ENCODE assay signal across 11 mouse cellular contexts in the genomic region with DNA sequence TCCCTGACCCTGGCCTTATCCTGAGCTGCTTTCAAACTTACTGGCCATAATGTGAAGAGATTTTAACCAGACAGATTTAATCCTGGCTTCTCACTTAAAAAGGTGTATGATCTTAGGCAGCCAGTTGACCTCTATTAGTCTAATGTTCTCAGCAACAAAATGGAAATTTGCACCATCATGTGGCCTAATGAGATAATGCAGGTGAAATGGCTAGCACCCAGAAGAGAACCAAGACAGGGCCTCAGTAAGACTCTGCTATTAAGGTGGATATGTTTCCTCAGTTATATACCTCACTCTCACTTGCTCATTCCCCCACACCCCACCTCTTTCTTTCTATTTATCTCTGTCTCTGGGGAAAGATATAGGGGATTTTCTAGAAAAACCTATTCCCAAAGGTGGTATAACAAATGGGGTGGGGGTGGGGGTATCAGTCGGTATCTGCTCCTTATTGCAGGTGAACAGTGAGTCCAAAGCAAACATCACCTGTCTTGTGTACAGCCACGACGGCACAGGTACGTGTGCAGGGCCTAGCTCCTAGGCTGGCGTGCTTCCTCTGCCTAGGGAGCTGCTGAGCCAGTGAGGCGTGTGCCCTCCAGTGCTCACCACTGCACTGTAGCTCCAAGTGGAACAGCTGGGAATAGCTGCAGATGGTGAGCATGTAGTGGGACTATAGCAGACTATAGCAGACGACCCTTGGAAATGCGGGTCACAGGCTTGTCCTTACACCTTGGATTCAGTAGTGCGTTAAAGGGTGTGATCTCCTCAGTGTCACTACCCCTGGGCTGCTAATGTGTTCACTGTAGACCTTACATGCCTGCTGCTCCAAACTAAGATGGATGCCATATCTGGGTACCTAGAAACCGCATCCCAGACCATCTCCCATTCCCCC. TPM values are rescaled to one million over a fixed set of nuclear protein-coding genes. Genes with fewer than 3 reads are reported as not detected.
A peak's percentile ranks its signal among the peaks of the same experiment; 100 is the strongest.
DNase-seq lines count a peak whose midpoint lies in the region; ATAC-seq and TF ChIP-seq lines count a peak whose summit lies in the region.
"Had no signal": no experiment of that assay in that cellular context is flagged by ENCODE, and none has a peak within 500 bp of the region (broad histone marks: within the 10 kb centered on the region; RNA-seq: fewer than 3 reads in every experiment).

No protein-coding gene starts in this region.

- H3K36me3 ChIP-seq in embryonic facial prominence, embryonic 11.5 days (replicated peaks; ENCODE audit: control insufficient read depth, insufficient read depth, low read depth, low read length) = peaks cover 7% of the 10 kb centered on the region
- peaks cover 92% of the 10 kb centered on the region for H3K36me3 ChIP-seq in embryonic facial prominence, embryonic 10.5 days (replicated peaks)
- H3K36me3 ChIP-seq in lung, embryonic 14.5 days (ENCODE audit: insufficient read depth) = peaks cover 80% of the 10 kb centered on the region
- H3K36me3 ChIP-seq in intestine, embryonic 15.5 days = peaks cover 41% of the 10 kb centered on the region

- no peak overlapping the region for H3K4me3 ChIP-seq in embryonic facial prominence, embryonic 11.5 days (ENCODE audit: low read depth, low read length)
- no peak overlapping the region for H3K4me3 ChIP-seq in embryonic facial prominence, embryonic 10.5 days
- H3K4me3 ChIP-seq in lung, embryonic 14.5 days (ENCODE audit: low read depth, low read length) = no peak overlapping the region
- no peak overlapping the region for H3K4me3 ChIP-seq in intestine, embryonic 15.5 days (replicated peaks)

- H3K27me3 ChIP-seq in embryonic facial prominence, embryonic 11.5 days (ENCODE audit: control insufficient read depth, insufficient read depth, low read length) = no peaks in the 10 kb centered on the region
- no peaks in the 10 kb centered on the region for H3K27me3 ChIP-seq in embryonic facial prominence, embryonic 10.5 days (replicated peaks; ENCODE audit: low read depth, poor library complexity, severe bottlenecking)
- no peaks in the 10 kb centered on the region for H3K27me3 ChIP-seq in lung, embryonic 14.5 days (ENCODE audit: insufficient read depth, low read length)
- no peaks in the 10 kb centered on the region for H3K27me3 ChIP-seq in intestine, embryonic 15.5 days (replicated peaks)

- H3K9ac ChIP-seq in embryonic facial prominence, embryonic 11.5 days (replicated peaks; ENCODE audit: low read length) = no peak overlapping the region
- H3K9ac ChIP-seq in lung, embryonic 14.5 days = no peak overlapping the region
- no peak overlapping the region for H3K9ac ChIP-seq in intestine, embryonic 15.5 days

- no peaks in the 10 kb centered on the region for H3K4me1 ChIP-seq in embryonic facial prominence, embryonic 11.5 days (ENCODE audit: control insufficient read depth, insufficient read depth, low read length)
- no peaks in the 10 kb centered on the region for H3K4me1 ChIP-seq in embryonic facial prominence, embryonic 10.5 days
- H3K4me1 ChIP-seq in lung, embryonic 14.5 days (ENCODE audit: insufficient read depth) = no peaks in the 10 kb centered on the region
- H3K4me1 ChIP-seq in intestine, embryonic 15.5 days (replicated peaks) = no peaks in the 10 kb centered on the region

- 0 out of 2 replicates have a peak, but pooled peaks have one; percentile 48 for ATAC-seq in embryonic facial prominence, embryonic 11.5 days (replicated peaks; ENCODE audit: insufficient number of reproducible peaks, low FRiP score, low TSS enrichment, low read depth)
- ATAC-seq in lung, embryonic 14.5 days (ENCODE audit: insufficient read depth) = no peak
- 0 out of 2 replicates have a peak, but pooled peaks have one; percentile 36 for ATAC-seq in intestine, embryonic 15.5 days

- no peak overlapping the region for H3K4me2 ChIP-seq in embryonic facial prominence, embryonic 11.5 days (ENCODE audit: low read depth, low read length)
- H3K4me2 ChIP-seq in lung, embryonic 14.5 days = no peak overlapping the region
- H3K4me2 ChIP-seq in intestine, embryonic 15.5 days (replicated peaks) = no peak overlapping the region

- H3K9me3 ChIP-seq in embryonic facial prominence, embryonic 11.5 days (replicated peaks; ENCODE audit: control insufficient read depth, low read length) = no peaks in the 10 kb centered on the region
- no peaks in the 10 kb centered on the region for H3K9me3 ChIP-seq in embryonic facial prominence, embryonic 10.5 days
- H3K9me3 ChIP-seq in lung, embryonic 14.5 days (ENCODE audit: low read depth, low read length) = no peaks in the 10 kb centered on the region
- no peaks in the 10 kb centered on the region for H3K9me3 ChIP-seq in intestine, embryonic 15.5 days

- WGBS in embryonic facial prominence, embryonic 11.5 days = 92% methylated on average over 10 of the region's 10 CpGs
- WGBS in embryonic facial prominence, embryonic 10.5 days = 93% methylated on average over 10 of the region's 10 CpGs
- 91% methylated on average over 10 of the region's 10 CpGs for WGBS in lung, embryonic 14.5 days
- WGBS in intestine, embryonic 15.5 days = 89% methylated on average over 10 of the region's 10 CpGs

- no peak overlapping the region for H3K27ac ChIP-seq in embryonic facial prominence, embryonic 11.5 days (replicated peaks; ENCODE audit: low read depth, low read length)
- H3K27ac ChIP-seq in embryonic facial prominence, embryonic 10.5 days (replicated peaks) = no peak overlapping the region
- no peak overlapping the region for H3K27ac ChIP-seq in lung, embryonic 14.5 days (ENCODE audit: low read depth)
- H3K27ac ChIP-seq in intestine, embryonic 15.5 days = no peak overlapping the region

- peak; percentile 41; the same call in 1 of the 2 replicates for TF ChIP-seq CTCF in lung, embryonic 14.5 days (IDR thresholded peaks at IDR 0.05; ENCODE audit: low read depth)

- peak; percentile 29 for DNase-seq in embryonic facial prominence, embryonic 11.5 days (ENCODE audit: low spot score)
- DNase-seq in embryonic facial prominence, embryonic 10.5 days (ENCODE audit: low spot score) = no peak
- peak; percentile 53 for DNase-seq in lung, embryonic 14.5 days
- no peak for DNase-seq in lung, postnatal 25 days (ENCODE audit: low spot score)
- DNase-seq in retina, embryonic 14.5 days (ENCODE audit: low spot score) = peak; percentile 63
- DNase-seq in gastrocnemius, postnatal 4 days (ENCODE audit: low spot score in 2 of 2) = no peak
- no peak for DNase-seq in T-cell, adult 2 months (ENCODE audit: low spot score)
- DNase-seq: gastrocnemius, postnatal 10 days; kidney, adult 2 months; left cerebral cortex, postnatal 4 days had no signal

RNA-seq across cellular contexts. Expression of a gene that starts 20.0 kb away (rescaled TPM):
- polyA plus RNA-seq in embryonic facial prominence, embryonic 11.5 days (2014; fragmentation: Nextera tagmentation; extraction: Ambion mirVana) = 121 and 123 TPM in 2 replicates
- 123 and 138 TPM in 2 replicates for polyA plus RNA-seq in embryonic facial prominence, embryonic 10.5 days (2016; fragmentation: Nextera tagmentation; extraction: Ambion mirVana)
- polyA plus RNA-seq in lung, embryonic 14.5 days (2014; fragmentation: Nextera tagmentation; extraction: Ambion mirVana) = 128 and 140 TPM in 2 replicates
- 86.4 and 89.0 TPM in 2 replicates for polyA plus RNA-seq in intestine, embryonic 15.5 days (2015; fragmentation: Nextera tagmentation; extraction: Ambion mirVana)
- total RNA-seq in gastrocnemius, postnatal 4 days (2021) = 100 to 1,000 TPM; 113 TPM

RNA-seq across cellular contexts. Expression of a gene that starts 33.0 kb away (rescaled TPM):
- polyA plus RNA-seq in embryonic facial prominence, embryonic 11.5 days (2014; fragmentation: Nextera tagmentation; extraction: Ambion mirVana) = 1.7 and 2.3 TPM in 2 replicates
- 1.6 TPM in 2 replicates for polyA plus RNA-seq in embryonic facial prominence, embryonic 10.5 days (2016; fragmentation: Nextera tagmentation; extraction: Ambion mirVana)
- 5.0 and 5.9 TPM in 2 replicates for polyA plus RNA-seq in lung, embryonic 14.5 days (2014; fragmentation: Nextera tagmentation; extraction: Ambion mirVana)
- polyA plus RNA-seq in intestine, embryonic 15.5 days (2015; fragmentation: Nextera tagmentation; extraction: Ambion mirVana) = 18.4 and 20.2 TPM in 2 replicates
- total RNA-seq in gastrocnemius, postnatal 4 days (2021) = 1,000 to 10,000 TPM; 2,015 to 2,024 TPM

RNA-seq across cellular contexts. Expression of a gene that starts 38.8 kb away (rescaled TPM):
- polyA plus RNA-seq in embryonic facial prominence, embryonic 11.5 days (2014; fragmentation: Nextera tagmentation; extraction: Ambion mirVana) = 103 and 109 TPM in 2 replicates
- 130 and 141 TPM in 2 replicates for polyA plus RNA-seq in embryonic facial prominence, embryonic 10.5 days (2016; fragmentation: Nextera tagmentation; extraction: Ambion mirVana)
- polyA plus RNA-seq in lung, embryonic 14.5 days (2014; fragmentation: Nextera tagmentation; extraction: Ambion mirVana) = 108 and 111 TPM in 2 replicates
- 98.2 and 101 TPM in 2 replicates for polyA plus RNA-seq in intestine, embryonic 15.5 days (2015; fragmentation: Nextera tagmentation; extraction: Ambion mirVana)
- total RNA-seq in gastrocnemius, postnatal 4 days (2021) = 100 to 1,000 TPM; 139 to 169 TPM

Comparison
In these comparisons a context has a peak if more than half of its experiments do, and no peak if none do; other contexts are left out.
1. DNase-seq: peak in embryonic facial prominence, embryonic 11.5 days (single experiment), lung, embryonic 14.5 days (single experiment) and retina, embryonic 14.5 days (single experiment); none in embryonic facial prominence, embryonic 10.5 days (single experiment), lung, postnatal 25 days (single experiment), gastrocnemius, postnatal 4 days (0 of 2) and T-cell, adult 2 months (single experiment).